ENCODE assay signal across 8 mouse cellular contexts in genomic region chr5:122547251-122547714, GRCm38 (mm10). TPM values are rescaled to one million over a fixed set of nuclear protein-coding genes. Genes with fewer than 3 reads are reported as not detected.
DNase-seq lines count a peak whose midpoint lies in the region; ATAC-seq and TF ChIP-seq lines count a peak whose summit lies in the region.

No protein-coding gene starts in this region.

- peaks cover 4% of the 10 kb centered on the region; the same call in 1 of the 2 replicates for H3K4me1 ChIP-seq in forebrain, embryonic 13.5 days

- H3K36me3 ChIP-seq in forebrain, embryonic 13.5 days (ENCODE audit: poor library complexity, severe bottlenecking): 0 out of 2 replicates have a peak, but pooled peaks cover 6% of the 10 kb centered on the region

- H3K27me3 ChIP-seq in forebrain, embryonic 13.5 days: no peaks in the 10 kb centered on the region

- 58% methylated on average over 7 of the region's 7 CpGs for WGBS in forebrain, embryonic 13.5 days

- TF ChIP-seq POLR2A in brain, embryonic 14.5 days (IDR thresholded peaks at IDR 0.05; ENCODE audit: borderline replicate concordance, extremely low read depth, insufficient read depth, insufficient read length, poor library complexity, severe bottlenecking): no peak

- no peak overlapping the region for H3K4me3 ChIP-seq in forebrain, embryonic 13.5 days

- ATAC-seq in megakaryocyte progenitor cell, adult 5-6 weeks (replicated peaks; ENCODE audit: poor library complexity): peak; percentile 79
- ATAC-seq in forebrain, embryonic 13.5 days: no peak

- no peak overlapping the region for H3K4me2 ChIP-seq in forebrain, embryonic 13.5 days

- no peak overlapping the region for H3K27ac ChIP-seq in forebrain, embryonic 13.5 days

- H3K9ac ChIP-seq in forebrain, embryonic 13.5 days: no peak overlapping the region

- H3K9me3 ChIP-seq in forebrain, embryonic 13.5 days (replicated peaks): no peaks in the 10 kb centered on the region

- peak; percentile 68 for DNase-seq in gastrocnemius, adult 18-20 months (ENCODE audit: low spot score)
- no peak for DNase-seq in gastrocnemius, postnatal 10 days
- peak; percentile 69 for DNase-seq in CD4-positive, CD25-positive, alpha-beta regulatory T cell, adult 2 months (ENCODE audit: low read depth, low spot score)
- peak; percentile 44 for DNase-seq in brain, embryonic 14.5 days (ENCODE audit: low read depth)
- DNase-seq in heart, adult 18-20 months: peak; percentile 82 to 86
- peak; percentile 78 for DNase-seq in kidney, postnatal 14 days

- TF ChIP-seq CTCF in brain, embryonic 14.5 days (IDR thresholded peaks at IDR 0.05; ENCODE audit: borderline replicate concordance, extremely low read depth, insufficient read depth, insufficient read length): peak; percentile 49; the same call in 1 of the 2 replicates

RNA-seq across cellular contexts. Expression of gene Atp2a2, which starts 45.3 kb away (rescaled TPM):
- total RNA-seq in gastrocnemius, adult 18-20 months (2021): 100 to 1,000 TPM; 447 to 563 TPM
- 100 to 1,000 TPM; 156 to 181 TPM for total RNA-seq in gastrocnemius, postnatal 10 days (2021)
- 102 and 136 TPM in 2 replicates for polyA plus RNA-seq in brain, embryonic 14.5 days (2012; rRNA removed)
- over 10,000 TPM; 12,284 to 12,648 TPM for total RNA-seq in heart, adult 18-20 months (2021)
- total RNA-seq in megakaryocyte progenitor cell, adult 5-6 weeks (2015): 72.8 and 78.3 TPM in 2 replicates
- total RNA-seq in megakaryocyte progenitor cell, adult 5-6 weeks (2017): 98.4 and 99.1 TPM in 2 replicates
- polyA plus RNA-seq in forebrain, embryonic 13.5 days (2015; fragmentation: Nextera tagmentation; extraction: Ambion mirVana): 32.2 and 34.2 TPM in 2 replicates

Comparison
In these comparisons a context has a peak if more than half of its experiments do, and no peak if none do; other contexts are left out.
1. RNA of gene Atp2a2, which starts 45.3 kb away (total RNA-seq): 12,284 to 12,648 TPM in heart, adult 18-20 months; 447 to 563 TPM in gastrocnemius, adult 18-20 months, 156 to 181 TPM in gastrocnemius, postnatal 10 days and 72.8 to 99.1 TPM in megakaryocyte progenitor cell, adult 5-6 weeks; every median in the first group is over 10 times any median in the second.